Comparison of ENCODE assay signal across 19 mouse cellular contexts in genomic region chrX:52746849-52747248, GRCm38 (mm10). TPM values are rescaled to one million over a fixed set of nuclear protein-coding genes. Genes with fewer than 3 reads are reported as not detected.
DNase-seq lines count a peak whose midpoint lies in the region; ATAC-seq and TF ChIP-seq lines count a peak whose summit lies in the region.
"Had no signal": no experiment of that assay in that cellular context is flagged by ENCODE, and none has a peak within 500 bp of the region (broad histone marks: within the 10 kb centered on the region; RNA-seq: fewer than 3 reads in every experiment).

No protein-coding gene starts in this region.

- TF ChIP-seq EP300 in ES-Bruce4 (IDR thresholded peaks at IDR 0.05; ENCODE audit: insufficient read depth, low read depth, low read length) = peak; percentile 99

- no peak overlapping the region for H3K4me3 ChIP-seq in kidney, adult 2 months (ENCODE audit: insufficient read depth, low read depth, low read length)
- H3K4me3 ChIP-seq in E14TG2a.4 (replicated peaks; ENCODE audit: low read length) (peak overlapping the region; percentile 49; the same call in 1 of the 2 replicates), ES-Bruce4 (ENCODE audit: low read depth, low read length) (no peak overlapping the region)
- H3K4me3 ChIP-seq: heart, embryonic 12.5 days had no signal

- no peak for TF ChIP-seq CTCF in kidney, adult 2 months (conservative IDR thresholded peaks at IDR 0.05; ENCODE audit: insufficient read depth, insufficient read length, low read depth, low read length)
- no peak for TF ChIP-seq CTCF in E14TG2a.4 (conservative IDR thresholded peaks at IDR 0.05; ENCODE audit: low read length)
- TF ChIP-seq CTCF in ES-Bruce4 (IDR thresholded peaks at IDR 0.05; ENCODE audit: low read depth, low read length) = no peak

- ATAC-seq in monocyte, adult 5-6 weeks (replicated peaks; ENCODE audit: insufficient number of reproducible peaks, low FRiP score, low TSS enrichment, poor library complexity, severe bottlenecking) = no peak
- ATAC-seq: forebrain, embryonic 14.5 days; liver, postnatal 0 days had no signal

- no peak overlapping the region for H3K27ac ChIP-seq in kidney, adult 2 months (ENCODE audit: insufficient read depth, low read depth, low read length)
- H3K27ac ChIP-seq in ES-Bruce4 (ENCODE audit: insufficient read depth, low read length) = peak overlapping the region; percentile 41; the same call in 1 of the 2 replicates
- H3K27ac ChIP-seq: kidney, postnatal 0 days had no signal

- H3K36me3 ChIP-seq in kidney, adult 2 months (ENCODE audit: control insufficient read depth, insufficient read depth, low read length) = no peaks in the 10 kb centered on the region
- peaks cover 14% of the 10 kb centered on the region for H3K36me3 ChIP-seq in E14TG2a.4 (ENCODE audit: insufficient read depth, low read length)
- H3K36me3 ChIP-seq in ES-Bruce4 (ENCODE audit: control insufficient read depth, insufficient read depth, low read length, poor library complexity, severe bottlenecking) = peaks cover 11% of the 10 kb centered on the region
- H3K36me3 ChIP-seq: heart, embryonic 12.5 days had no signal

- no peak for TF ChIP-seq POLR2A in kidney, adult 2 months (IDR thresholded peaks at IDR 0.05; ENCODE audit: low read depth, low read length)
- no peak for TF ChIP-seq POLR2A in ES-Bruce4 (IDR thresholded peaks at IDR 0.05; ENCODE audit: insufficient read depth, low read length)

- 82% methylated on average over 1 of the region's 1 CpGs for WGBS in kidney, adult 2 months

- H3K4me1 ChIP-seq in kidney, adult 2 months (ENCODE audit: control insufficient read depth, insufficient read depth, low read length) = no peaks in the 10 kb centered on the region; the same call in 1 of the 2 replicates
- H3K4me1 ChIP-seq in E14TG2a.4 (replicated peaks; ENCODE audit: low read depth, low read length) = peaks cover 23% of the 10 kb centered on the region
- H3K4me1 ChIP-seq in ES-Bruce4 (ENCODE audit: control insufficient read depth, insufficient read depth, low read length) = peaks cover 1% of the 10 kb centered on the region
- H3K4me1 ChIP-seq: heart, embryonic 12.5 days had no signal

- H3K9ac ChIP-seq in ES-Bruce4 (ENCODE audit: low read depth, poor library complexity, severe bottlenecking) = no peak overlapping the region
- H3K9ac ChIP-seq: heart, embryonic 12.5 days; liver, postnatal 0 days had no signal

- peak; percentile 31 to 51 for DNase-seq in kidney, postnatal 4 days
- no peak for DNase-seq in kidney, adult 2 months
- DNase-seq in embryo, embryonic 11 days = peak; percentile 73
- no peak for DNase-seq in left cerebral cortex, adult 11 months (ENCODE audit: low spot score)
- DNase-seq in frontal cortex, postnatal 10 days (ENCODE audit: low spot score in 2 of 2) = no peak
- DNase-seq: adrenal gland, postnatal 10 days; cerebellum, adult 2 months; gastrocnemius, postnatal 36 days; layer of hippocampus, adult 9-11 months; liver, postnatal 0 days; right cerebral cortex, postnatal 14 days; thymus, postnatal 36 days had no signal

- no peaks in the 10 kb centered on the region for H3K27me3 ChIP-seq in kidney, adult 2 months (replicated peaks; ENCODE audit: control insufficient read depth, insufficient read depth, low read length)
- no peaks in the 10 kb centered on the region for H3K27me3 ChIP-seq in E14TG2a.4 (ENCODE audit: insufficient read depth, low read length)
- H3K27me3 ChIP-seq in ES-Bruce4 (ENCODE audit: control insufficient read depth, insufficient read depth, low read length, poor library complexity, severe bottlenecking) = no peaks in the 10 kb centered on the region

- H3K9me3 ChIP-seq in E14TG2a.4 (ENCODE audit: low read length) (no peaks in the 10 kb centered on the region), ES-Bruce4 (replicated peaks; ENCODE audit: control insufficient read depth, insufficient read depth, low read length, poor library complexity, severe bottlenecking) (no peaks in the 10 kb centered on the region)
- H3K9me3 ChIP-seq: heart, embryonic 12.5 days had no signal

RNA-seq across cellular contexts. Expression of gene Ccdc160, which starts 44.2 kb away (rescaled TPM):
- polyA plus RNA-seq in kidney, adult 2 months (2012; rRNA removed) = 1.0 and 1.1 TPM in 2 replicates
- polyA plus RNA-seq in ES-Bruce4 (2011; ENCODE audit: insufficient read depth, insufficient read length, low read depth, missing spikeins) = 4.3 and 6.0 TPM in 2 replicates
- total RNA-seq in monocyte, adult 5-6 weeks (2017) = not detected in 3 replicates
- total RNA-seq: common myeloid progenitor, adult 5-6 weeks had no signal

Comparison
In these comparisons a context has a peak if more than half of its experiments do, and no peak if none do; other contexts are left out.
1. DNase-seq: peak in kidney, postnatal 4 days (2 of 2) and embryo, embryonic 11 days (single experiment); none in kidney, adult 2 months (single experiment), left cerebral cortex, adult 11 months (single experiment) and frontal cortex, postnatal 10 days (0 of 2).